Mouse (Mus musculus) layer of hippocampus, adult 8-10 months (tissue): ENCODE data around the gene Il17c. TPM values are rescaled to one million over a fixed set of nuclear protein-coding genes. Genes with fewer than 3 reads are reported as not detected.

ENCODE experiments used
- DNase-seq, 2 experiments: peaks; one replicate each; pipeline ENCODE4 v3.0.0; 2022; ENCODE audit warnings: low spot score in 2 of 2
- total RNA-seq, 4 experiments: library from RNA; stranded (reverse); gene quantifications; 2 replicates each; pipeline ENCODE4 v1.2.4; 2022

Il17c gene
- total RNA-seq, 4 experiments from 2014 or later: not detected

DNA sequence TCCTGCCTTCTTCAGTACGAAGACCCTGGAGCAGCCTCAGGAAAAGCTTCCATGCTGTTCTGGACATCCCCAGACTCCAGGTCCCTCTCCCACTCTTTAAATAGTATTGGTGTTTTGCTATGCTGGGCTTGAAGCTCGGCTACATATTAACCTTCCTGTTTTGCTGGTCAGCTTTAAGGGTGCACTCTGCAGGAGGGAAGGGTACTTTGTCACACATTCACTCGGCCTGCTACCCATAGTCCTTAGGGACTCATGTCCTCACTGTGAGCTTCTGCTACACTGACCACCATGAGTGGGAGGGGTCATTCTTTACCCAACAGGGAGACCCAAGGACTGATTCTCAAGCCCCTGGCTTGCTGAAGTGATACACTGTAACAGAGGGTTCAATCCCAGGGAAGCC lies 8.8 kb downstream of the Il17c start:
- no peak for DNase-seq

DNA sequence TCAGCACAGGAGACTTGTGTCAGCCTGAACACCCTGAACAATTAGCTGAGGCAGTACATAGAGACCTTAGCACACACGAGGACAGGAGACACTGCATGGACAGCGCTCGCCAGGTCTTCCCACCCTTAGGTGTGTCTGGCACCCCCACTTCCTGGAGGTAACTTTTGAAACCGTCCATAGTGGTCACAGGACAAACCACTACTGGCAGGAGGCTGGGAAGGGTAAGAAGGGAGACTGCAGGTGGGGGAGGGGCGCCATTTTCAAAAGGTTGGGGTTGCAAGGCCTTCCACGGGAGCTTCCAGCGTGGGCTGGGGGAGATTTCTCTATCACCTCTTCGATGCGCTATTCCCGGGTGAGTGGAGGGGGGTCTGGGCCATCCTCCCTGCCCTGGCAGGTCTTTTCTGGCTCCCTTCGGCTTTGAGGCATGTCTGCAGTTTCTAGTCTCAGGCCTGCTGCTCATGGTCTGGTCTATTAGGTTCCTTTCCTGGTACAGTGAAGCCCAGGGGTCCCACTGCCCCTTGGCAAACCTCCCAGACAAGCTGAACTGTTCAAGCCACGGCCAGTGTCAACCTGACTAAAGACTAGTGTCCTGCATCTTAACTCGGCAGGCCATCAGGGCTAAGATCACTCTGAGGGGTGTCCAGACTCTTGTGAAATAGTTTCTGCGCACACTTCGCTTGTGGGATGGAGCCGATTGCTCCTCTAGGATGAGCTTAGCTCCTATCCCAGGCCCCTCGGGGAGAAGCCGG lies 10.0 kb downstream of the Il17c start:
- DNase-seq: no peak

DNA sequence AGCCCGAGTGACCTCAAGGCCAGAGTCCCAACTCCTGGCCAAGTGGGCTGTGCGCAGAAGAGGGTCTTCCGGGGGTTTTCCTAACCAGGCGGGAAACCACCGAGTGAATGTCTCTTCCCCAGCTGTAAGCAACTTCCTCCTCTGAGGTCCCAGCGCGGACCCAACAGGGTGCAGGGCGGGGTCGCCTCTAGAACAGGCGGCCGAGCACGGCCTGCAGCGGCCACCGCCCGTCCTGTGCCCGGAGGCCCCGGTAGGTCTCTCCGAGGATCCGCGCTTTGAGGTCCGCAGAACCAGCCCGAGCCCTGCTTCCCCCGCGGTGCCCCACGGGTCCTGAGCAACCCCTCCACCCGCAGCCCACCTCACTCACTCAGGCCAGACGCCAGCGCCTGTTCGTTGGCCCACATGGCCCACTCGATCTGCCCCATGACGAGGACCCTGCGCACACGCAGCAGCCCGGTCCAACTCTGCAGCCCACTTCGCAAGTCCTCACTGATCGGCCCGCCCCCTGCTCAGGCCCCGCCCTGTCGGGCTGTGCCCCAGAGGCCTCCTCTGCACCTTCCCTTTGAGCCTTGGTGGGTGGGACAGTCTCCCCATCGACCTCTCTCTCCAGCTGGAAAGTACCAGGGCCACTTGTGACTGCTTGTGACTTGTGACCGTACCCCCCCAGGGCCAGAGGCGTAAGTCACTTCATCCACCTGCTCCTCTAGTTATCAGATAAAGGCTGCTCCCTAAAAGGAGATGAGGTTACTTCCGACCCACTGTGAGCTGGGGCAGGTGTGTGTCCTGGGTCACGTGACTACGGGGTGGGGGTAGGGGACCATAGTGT lies 10.8 kb downstream of the Il17c start, which contains the start of gene Cyba:
Cyba (minus strand) TSS at position 488 of the 826 bp plus-strand sequence.
- no peak for DNase-seq

DNA sequence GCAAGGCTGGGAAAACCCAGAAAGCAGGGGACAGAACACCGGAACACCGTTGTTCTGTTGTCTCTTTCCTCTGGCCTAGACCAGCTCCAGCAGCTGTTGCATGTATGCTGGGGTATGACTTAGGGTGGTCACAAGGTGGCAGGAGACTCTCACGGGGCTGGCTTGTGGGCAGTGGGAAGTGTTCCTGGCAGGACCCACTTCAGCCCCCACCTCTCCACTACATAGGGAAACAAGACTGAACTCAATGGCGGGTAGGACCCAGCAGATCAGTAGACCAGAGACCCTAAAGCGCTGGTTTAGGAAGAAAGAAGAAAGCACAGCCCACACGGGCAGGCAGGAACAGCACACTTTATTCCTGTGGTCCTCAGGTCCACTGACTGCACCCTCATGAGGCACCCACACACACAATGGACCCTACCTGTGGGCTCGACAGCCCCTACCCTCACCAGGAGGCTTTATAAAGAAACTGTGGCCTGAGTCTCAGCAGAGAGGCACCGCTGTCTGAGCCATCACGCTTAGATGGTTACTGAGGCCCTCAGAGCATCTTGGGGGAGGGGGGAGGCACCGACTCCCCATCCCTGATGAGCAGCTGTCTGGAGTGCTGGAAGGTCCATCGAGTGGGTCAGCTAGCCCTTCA lies 11.6 kb downstream of the Il17c start:
- DNase-seq: no peak

DNA sequence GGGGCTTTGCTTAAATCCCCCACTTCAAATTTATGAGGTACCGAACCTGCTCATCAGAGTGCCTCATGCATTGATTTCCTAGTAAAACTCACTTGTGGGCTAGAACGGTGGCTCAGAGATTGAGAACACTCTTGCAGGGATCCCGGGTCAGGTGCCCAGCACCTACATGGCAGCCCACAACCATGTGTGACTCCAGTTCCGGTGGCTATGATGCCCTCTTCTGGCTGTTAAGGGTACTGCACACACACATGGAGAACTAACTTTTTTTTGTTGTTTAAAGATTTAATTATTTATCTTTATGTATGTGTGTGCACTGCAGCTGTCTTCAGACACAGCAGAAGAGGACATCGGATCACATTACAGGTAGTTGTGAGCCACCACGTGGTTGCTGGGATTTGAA lies 13.6 kb downstream of the Il17c start:
- no peak for DNase-seq

DNA sequence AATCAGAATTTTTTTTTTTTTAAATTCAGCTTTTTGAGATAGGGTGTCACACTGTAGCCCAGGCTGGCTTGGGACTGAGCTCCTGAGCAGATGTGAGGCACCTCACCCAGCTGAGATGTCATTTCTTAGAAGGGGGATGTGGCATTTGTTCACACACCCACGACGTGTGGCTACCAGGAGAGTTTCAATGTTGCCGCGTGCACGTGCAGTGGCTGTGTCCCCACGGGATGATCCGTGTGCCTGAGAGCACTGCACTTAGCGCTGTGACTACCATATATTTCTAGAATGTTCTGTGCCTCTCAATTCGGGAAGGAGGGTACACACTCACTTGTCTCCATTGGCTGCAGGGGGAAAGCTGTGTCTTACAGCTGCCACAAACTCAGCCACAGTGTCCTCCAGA lies 14.3 kb downstream of the Il17c start:
- no peak for DNase-seq

DNA sequence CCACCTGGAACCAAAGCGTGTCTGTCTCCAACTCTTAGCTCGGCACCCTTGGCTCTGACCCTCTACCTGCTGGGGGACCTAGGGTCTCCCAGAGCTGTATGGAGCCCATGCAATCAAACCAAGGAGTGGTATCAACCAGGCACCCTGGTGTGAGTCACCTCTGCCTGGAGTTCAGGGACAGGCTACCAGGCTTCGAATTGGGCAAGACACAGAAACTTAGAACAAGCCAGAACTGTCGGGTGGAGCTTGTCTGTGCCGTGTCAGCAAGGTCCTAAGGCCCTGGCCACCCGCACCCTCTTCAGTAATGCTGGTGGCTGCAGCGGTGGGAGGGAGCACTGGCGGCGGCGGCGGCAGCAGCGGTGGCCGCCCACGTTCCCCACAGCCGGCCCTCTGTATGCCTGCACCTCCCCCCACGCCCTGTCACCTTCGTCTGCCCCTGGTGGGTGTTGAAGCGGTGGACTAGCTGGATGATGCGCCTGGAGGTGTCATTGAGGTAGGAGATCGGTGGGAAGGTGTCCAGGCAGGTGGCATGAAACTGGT lies 14.8 kb downstream of the Il17c start:
- DNase-seq: no peak

DNA sequence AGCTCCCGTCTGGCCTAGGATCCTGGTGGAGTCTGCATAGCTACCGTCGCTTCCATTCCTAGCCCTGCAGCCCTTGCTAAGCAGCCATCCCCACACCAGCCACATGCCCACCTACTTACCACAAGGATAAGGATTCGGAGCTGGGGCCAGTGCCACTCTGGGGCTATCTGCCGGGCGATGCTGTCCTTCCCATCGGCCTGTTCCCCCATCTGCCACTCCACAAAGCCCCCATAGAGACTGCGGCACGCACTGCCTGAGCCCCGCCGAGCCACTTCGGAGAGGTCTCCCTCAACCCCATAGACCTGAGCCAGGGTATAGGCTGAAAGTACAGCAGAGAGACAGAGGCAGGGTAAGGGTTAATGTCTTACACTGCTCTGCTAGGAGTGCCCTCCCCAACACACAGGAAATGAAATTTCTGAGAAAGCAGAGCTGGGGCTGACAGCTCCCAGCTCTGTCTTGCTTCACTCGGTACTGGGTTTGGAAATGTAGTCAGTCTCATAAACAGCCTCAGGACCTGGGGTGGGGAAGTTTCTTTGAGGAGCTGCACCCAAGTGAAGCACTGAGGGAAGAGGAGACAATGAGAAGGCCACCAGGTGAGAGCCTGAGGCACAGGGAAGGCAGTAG lies 16.0 kb downstream of the Il17c start:
- DNase-seq: no peak

DNA sequence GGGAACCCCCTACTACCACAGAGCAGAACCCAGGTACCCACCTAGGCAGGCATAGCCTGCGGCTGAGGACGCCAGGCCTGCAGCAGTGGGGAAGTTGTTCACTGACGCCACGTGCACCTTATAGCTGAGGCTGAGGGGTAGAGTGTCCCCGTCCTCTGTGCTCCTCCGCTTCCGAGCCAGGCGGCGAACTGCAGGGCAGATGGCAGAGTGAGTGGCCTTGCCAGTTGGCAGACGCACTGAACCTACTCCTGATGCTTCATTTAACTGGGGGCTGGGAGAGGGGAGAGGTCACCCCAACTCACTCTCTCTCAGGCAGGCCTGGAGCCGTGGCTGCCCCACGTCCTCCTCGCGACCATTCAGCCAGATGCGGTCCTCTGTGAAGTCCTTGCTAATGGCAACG lies 17.5 kb downstream of the Il17c start:
- no peak for DNase-seq

DNA sequence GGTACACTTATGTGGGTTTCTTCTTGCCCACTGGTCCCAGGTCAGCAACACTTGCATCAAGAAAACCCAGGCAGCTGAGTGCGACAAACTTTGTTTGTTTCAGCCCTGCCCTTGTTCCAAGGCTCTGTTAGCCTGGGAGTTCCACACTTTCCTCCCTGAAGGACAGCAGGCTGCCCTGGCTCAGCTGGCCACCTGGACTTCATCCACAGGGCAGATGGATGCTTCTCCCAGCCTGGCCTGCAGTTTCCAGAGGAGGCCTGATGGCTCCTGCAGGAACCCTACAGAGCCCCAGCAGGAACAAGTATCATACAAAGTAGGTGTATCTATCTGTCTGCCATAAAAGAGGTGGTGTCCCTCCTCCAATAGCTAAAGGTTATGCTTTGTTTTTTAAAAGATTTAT lies 19.5 kb downstream of the Il17c start:
- DNase-seq: no peak

DNA sequence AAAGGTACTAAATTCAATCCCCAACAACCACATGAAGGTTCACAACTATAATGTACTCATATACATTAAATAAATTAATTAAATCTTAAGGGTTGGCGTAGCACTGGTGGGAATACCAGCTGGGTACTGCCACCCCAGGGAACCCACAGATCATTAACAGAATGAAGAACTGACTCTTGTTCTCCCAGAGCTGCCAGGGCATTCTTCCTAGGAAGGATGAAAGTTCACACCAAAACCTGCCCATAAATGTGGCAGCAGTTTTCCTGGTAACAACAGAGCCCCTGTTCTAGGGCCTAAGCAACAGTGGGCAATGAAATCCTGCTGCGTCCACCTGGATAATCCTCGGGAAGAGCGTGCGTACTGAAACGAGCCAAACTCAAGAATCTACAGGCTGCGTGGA lies 20.5 kb downstream of the Il17c start:
- DNase-seq: no peak

DNA sequence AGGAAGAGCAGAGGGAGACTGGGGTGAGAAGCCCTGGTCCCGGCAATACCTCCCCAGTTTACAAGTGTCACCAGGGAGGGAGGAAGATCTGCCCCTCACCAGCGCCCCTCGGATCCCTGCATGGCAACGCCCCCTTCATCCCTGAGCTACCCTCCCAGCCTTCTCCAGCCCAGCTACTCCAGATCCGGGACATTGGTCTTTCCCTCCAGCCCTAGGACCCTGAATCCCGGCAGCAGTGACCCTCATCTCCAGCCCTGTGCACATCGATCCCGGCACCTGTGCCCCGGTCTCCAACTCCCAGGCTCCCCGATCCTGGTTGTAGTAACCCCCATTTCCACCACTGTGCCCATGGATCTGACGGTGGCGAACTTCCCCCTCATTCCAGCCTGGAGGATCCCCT lies 21.0 kb downstream of the Il17c start:
- no peak for DNase-seq

DNA sequence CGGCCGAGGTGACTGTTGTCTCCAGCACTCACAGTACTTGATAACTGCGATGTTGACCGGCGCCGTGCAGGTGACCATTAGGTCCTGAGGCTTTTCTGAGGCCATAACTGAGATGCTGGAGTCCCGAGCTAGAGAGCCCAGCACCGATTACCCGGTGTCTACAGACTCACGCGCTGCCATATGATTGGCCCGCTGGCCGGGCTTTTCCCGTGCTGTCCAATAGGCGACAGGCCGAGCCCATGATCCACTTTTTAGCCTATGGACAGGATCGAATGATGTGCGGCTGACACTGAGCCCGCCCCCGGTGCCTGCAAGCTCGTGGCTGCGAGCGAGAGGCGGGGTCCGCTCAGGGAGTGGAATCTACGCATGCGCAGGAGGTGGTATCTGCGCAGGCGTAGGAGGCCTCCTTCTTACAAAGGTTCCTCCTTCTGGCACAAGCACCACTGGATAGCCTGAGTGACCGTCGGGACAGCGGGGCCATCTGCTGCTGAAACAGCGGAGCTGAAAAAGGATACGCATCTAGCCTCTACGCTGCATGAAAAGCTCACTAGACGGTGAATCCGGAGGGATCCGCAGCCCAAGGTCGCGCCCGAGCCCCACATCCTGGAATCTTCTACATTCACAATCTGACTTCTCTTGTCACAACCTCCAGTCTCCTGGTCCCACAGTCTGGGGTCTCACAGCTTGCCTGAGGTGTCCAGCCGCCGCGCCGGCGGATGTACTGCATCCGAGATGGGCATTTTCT lies 21.6 kb downstream of the Il17c start, which contains the start of gene Mvd:
Mvd (minus strand) TSS at position 161 of the 745 bp plus-strand sequence.
- peak; percentile 99 to 100 for DNase-seq

DNA sequence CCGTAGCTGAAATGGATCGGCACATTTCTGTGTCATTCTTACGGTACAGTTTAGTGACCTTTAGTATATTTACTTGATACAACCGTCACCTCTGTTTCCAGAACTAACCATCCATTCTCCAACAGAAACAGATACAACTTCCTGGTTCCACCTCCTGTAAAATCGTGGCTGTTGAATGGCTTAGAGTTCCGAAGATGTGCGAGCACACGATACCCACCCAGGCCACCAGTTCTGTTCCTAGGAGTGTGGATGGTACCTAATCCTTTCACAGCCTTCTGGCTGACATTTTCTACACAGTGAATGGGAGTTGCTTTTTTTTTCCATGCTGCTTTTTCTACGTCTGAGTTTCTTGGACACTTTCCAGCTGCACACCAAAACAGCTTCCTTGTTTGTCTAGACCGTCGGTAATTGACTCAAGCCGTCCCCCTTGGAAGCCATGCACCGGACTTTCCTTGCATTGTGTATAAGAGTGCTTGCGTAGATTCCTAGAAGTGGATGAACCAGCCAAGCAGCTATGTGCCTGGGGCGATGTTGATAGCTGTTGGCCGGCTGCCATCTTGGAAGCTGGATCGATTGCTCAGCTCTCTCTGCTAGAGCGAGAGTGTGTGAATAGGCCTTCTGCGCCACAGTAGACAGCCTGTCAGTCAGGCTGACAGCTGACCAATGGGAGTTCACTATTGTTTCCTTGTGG lies 22.4 kb downstream of the Il17c start:
- DNase-seq: peak; percentile 88 to 89

DNA sequence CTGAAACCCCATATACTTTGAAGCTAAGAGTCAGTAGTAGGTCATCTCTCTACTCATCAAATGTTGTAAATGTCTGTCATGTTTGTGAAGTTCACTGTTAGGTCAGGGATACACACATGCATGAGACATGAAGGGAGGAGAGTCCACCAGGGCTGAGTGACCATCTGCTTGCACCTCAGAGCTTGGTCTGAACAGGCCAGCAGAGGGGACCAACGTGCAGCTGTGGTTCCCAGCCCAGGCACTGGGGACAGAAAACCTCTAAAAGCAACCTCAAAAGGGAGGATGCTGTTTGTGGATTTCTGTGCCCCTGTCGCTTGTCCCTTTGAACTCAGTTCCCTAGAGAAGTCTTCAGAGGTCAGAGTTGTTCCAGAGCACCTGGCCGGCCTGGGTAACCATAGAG lies 23.4 kb downstream of the Il17c start:
- DNase-seq: no peak

DNA sequence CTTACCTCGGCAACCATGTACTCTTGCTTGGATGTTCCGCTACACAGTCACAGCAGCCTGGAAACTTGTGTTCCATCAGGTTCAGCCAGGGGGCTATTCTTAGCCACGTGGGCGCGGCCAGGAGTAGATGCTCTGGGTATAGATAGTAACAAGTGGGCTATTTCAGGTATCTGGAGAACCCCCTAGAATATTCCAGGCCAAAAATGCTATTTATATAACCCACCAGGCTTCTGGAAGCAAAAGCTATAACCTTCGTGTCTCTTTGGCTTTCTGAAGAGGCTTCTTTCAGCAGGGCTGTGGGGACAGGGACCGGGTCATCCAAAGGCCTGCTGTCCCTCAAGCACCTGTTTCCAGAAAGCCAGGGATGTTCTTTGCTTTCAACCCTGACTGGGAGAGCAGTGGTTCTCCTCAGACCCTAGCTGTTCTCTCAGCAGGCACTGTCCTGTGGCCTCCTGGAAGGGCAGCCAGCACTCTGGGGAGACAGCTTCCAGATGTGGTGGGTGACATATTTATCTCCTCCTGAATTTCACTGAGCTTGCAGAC lies 29.4 kb downstream of the Il17c start:
- DNase-seq: no peak

DNA sequence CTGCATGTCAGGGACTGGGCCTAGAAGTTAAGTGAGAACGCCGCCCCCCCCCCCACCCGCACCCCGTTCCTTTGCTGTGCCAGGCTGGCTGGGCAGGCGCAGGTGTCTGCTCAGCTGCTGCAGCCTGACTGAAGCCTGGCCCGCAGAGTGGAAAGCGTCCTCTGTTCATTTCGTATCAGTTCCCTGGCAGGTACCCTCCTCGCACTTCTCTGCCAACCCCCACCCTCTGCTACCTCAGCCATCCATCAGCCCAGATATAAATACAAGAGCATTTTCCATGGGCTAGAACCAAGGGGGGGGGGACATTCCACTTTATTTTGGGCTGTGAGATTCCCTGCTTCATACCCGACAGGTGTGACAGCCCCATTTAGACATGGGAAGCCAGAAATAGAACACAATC lies 30.3 kb downstream of the Il17c start:
- DNase-seq: no peak

DNA sequence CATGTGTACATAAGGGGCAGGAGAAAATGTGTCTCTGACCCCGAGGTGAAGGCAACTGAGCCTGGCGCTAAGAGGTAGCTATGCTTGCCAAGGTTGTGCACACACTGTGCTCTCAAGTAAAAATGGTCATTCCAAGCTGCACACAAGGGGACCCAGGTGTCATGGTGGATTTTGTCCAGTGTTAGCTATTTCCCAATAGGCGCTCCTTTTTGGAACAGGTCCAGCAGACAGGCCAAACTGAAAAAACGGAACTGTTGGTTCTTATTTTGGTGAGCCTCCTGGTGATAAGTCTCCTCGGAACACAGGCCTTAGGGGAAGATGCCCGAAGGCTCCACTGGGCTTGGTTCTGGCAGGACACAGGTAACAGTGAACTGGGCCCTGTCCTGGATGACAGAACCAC lies 32.6 kb downstream of the Il17c start:
- DNase-seq: no peak

DNA sequence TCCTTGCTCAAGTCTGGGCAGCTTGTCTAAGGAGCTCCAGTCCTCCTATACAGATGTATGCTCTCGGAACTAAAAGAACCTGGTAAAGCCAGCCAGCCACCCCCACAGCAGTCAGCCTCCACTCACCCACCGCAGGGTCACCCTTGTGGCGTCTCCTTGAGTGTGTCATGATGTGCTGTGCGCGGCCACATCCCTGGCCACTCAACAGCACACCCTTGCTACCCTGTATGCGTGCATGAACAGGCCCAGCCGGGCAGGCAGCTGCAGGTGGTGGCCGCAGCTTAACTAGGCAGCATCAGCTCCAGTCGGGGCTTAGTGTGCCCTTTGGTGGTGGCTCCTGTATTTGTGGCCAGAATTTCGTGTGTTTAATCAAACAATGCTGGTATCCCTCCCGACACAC lies 35.4 kb downstream of the Il17c start:
- no peak for DNase-seq
